Mouse (Mus musculus) kidney, embryonic 16.5 days (tissue): Measurements from ENCODE around the gene Nrarp. TPM values are rescaled to one million over a fixed set of nuclear protein-coding genes. Genes with fewer than 3 reads are reported as not detected.

Source experiments
- ATAC-seq: fragments of 200-750 bp; cut with Nextera tagmentation; 2 replicates; pipeline ENCODE4 v1.8.0; 2017; ENCODE audit warnings: moderate TSS enrichment; ENCODE audit not compliant: low FRiP score, low TSS enrichment
- H3K27ac ChIP-seq: fragments of 300-500 bp; sonication (generic); 2 replicates; pipeline ENCODE4 v1.5.1; 2014; ENCODE audit warnings: low read length
- H3K27me3 ChIP-seq: fragments of 300-500 bp; sonication (generic); 2 replicates; pipeline ENCODE4 v1.6.1; 2014; ENCODE audit warnings: low read length, control low read depth, mixed read lengths; ENCODE audit not compliant: insufficient read depth
- H3K36me3 ChIP-seq: fragments of 300-500 bp; sonication (generic); 2 replicates; pipeline ENCODE4 v1.6.1; 2014; ENCODE audit warnings: low read length, control low read depth, mixed read lengths; ENCODE audit not compliant: insufficient read depth
- H3K4me1 ChIP-seq: fragments of 300-500 bp; sonication (generic); 2 replicates; pipeline ENCODE4 v1.6.1; 2014; ENCODE audit warnings: low read length, control low read depth, mixed read lengths; ENCODE audit not compliant: insufficient read depth
- H3K4me2 ChIP-seq: fragments of 300-500 bp; sonication (generic); replicated peaks from 2 replicates; pipeline ENCODE4 v1.6.1; 2014; ENCODE audit warnings: low read depth, low read length
- H3K4me3 ChIP-seq: fragments of 300-500 bp; sonication (generic); 2 replicates; pipeline ENCODE4 v1.5.1; 2014; ENCODE audit warnings: mild to moderate bottlenecking, low read length
- H3K9ac ChIP-seq: fragments of 300-500 bp; sonication (generic); replicated peaks from 2 replicates; pipeline ENCODE4 v1.6.1; 2014; ENCODE audit warnings: low read length
- H3K9me3 ChIP-seq: fragments of 300-500 bp; sonication (generic); 2 replicates; pipeline ENCODE4 v1.6.1; 2016; ENCODE audit warnings: low read length, control low read depth
- WGBS: fragments of 180-500 bp; shearing (Covaris S2); extraction: QIAGEN DNeasy Blood & Tissue Kit; methylation state at CpG from one replicate; pipeline ENCODE4 v1.1.7; 2014; 5-methylcytosine and 5-hydroxymethylcytosine counted together
- polyA plus RNA-seq: library from polyadenylated mRNA; unstranded; fragments of >200 nt; fragmentation: Nextera tagmentation; extraction: Ambion mirVana; gene quantifications from 2 replicates; pipeline ENCODE4 v1.2.1, GENCODE M21; 2015

Gene Nrarp
- polyA plus RNA-seq, result 18.4 and 18.8 TPM in 2 replicates

DNA sequence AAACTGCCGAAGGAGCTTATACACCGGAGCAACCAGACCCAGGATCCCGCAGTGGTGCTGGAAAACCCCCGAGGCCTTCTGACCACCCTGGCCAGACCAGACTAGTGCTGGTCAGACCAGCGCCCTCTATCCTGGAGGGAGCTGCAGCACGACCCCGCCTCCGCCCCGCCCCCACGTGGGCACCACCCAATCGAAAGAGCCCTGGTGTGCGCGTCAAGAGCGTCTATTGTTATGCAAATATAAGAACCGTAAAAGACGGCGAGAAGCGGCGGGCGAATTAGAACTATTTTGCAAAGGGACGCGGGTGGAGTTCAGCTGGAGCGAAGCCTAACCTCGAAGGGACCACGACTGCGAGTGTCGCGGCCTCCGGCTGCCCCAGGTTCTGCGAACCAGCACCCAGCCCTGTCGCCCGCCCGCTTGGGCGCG lies at the start of gene Nrarp:
TSS of gene Nrarp (plus strand) at position 281 of the 426 bp plus-strand sequence.
- Histone ChIP-seq H3K4me1 (peaks cover 78% of the 10 kb centered on the region), H3K4me3 (peak within 1 kb of the TSS; percentile 67), H3K36me3 (peaks cover 2% of the 10 kb centered on the region; the same call in 1 of the 2 replicates), H3K9ac (peak within 1 kb of the TSS; percentile 76), H3K4me2 (peak within 1 kb of the TSS; percentile 87), H3K27me3 (peaks cover 38% of the 10 kb centered on the region), H3K9me3 (no peaks in the 10 kb centered on the region), H3K27ac (peak within 1 kb of the TSS; percentile 91)
- WGBS, result 0% methylated on average over 35 of the region's 35 CpGs
- peak; percentile 89 for ATAC-seq

DNA sequence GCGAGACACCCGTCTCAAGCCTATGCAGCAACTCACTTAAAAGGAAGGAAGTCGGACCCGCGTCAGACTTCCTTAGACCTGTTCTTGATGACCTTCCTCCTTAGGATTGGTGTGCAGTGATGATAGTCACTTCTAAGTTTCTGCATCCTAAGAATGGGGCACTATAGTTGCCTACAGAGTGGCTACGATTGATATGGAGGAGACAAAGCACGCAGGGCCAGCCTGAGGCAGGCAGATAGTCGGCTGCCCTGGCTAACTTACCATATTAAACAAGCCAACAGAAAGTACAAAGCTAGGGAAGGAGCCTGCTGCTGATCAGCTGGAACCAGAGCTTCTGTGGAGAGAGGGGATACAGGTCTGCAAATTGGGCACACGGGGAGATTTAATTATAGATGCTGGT lies 49.0 kb upstream of the Nrarp start:
- no peak for ATAC-seq
- WGBS, result 76% methylated on average over 9 of the region's 9 CpGs
- Histone ChIP-seq H3K4me1 (peaks cover 17% of the 10 kb centered on the region), H3K4me2 (no peak overlapping the region), H3K27me3 (no peaks in the 10 kb centered on the region), H3K9me3 (no peaks in the 10 kb centered on the region), H3K4me3 (no peak overlapping the region), H3K27ac (no peak overlapping the region), H3K36me3 (no peaks in the 10 kb centered on the region), H3K9ac (no peak overlapping the region)

DNA sequence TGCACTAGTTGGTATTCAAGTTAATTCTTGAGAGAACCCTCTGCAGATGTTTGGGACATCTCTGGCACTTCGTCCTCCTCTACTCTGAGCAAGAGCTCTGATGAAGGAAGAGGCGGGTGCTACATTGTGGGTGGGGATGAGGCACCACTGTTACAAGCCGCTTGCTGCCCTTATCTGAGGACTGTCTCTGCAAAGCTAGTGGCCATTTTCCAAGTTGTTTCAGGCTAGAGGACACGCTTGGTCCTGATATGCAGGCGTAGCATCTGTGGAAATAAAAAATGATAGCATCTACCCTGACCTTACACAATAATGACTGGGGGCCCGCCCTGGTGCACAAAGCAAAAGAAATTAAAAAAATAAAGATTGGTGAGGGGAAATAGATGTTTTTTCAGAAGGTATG lies 42.7 kb upstream of the Nrarp start:
- Histone ChIP-seq H3K9ac (no peak overlapping the region), H3K27me3 (no peaks in the 10 kb centered on the region), H3K4me2 (no peak overlapping the region), H3K4me1 (no peaks in the 10 kb centered on the region), H3K4me3 (no peak overlapping the region), H3K27ac (no peak overlapping the region), H3K36me3 (no peaks in the 10 kb centered on the region), H3K9me3 (peaks cover 3% of the 10 kb centered on the region)
- WGBS, result 83% methylated on average over 6 of the region's 6 CpGs
- ATAC-seq, result no peak

DNA sequence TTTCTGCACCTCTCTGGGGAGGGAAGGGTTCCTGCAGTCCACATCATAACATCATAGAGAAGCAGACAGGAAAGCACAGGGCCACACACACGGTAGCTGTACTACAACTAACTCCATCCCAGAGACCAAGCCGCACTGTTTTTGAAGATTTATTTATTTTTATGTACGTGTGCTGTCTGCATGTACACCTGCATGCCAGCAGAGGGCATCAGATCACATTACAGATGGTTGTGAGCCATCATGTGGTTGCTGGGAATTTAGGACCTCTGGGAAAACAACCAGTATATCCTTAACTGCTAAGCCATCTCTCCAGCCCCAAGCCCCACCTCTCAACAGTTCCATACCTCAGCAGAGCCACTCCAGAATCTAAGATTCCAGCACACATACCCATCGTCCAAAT lies 39.4 kb upstream of the Nrarp start:
- Histone ChIP-seq H3K27ac (no peak overlapping the region), H3K4me2 (no peak overlapping the region), H3K36me3 (no peaks in the 10 kb centered on the region), H3K9ac (no peak overlapping the region), H3K4me1 (no peaks in the 10 kb centered on the region), H3K9me3 (peaks cover 3% of the 10 kb centered on the region), H3K27me3 (no peaks in the 10 kb centered on the region), H3K4me3 (no peak overlapping the region)
- ATAC-seq, result no peak
- 76% methylated on average over 4 of the region's 4 CpGs for WGBS

DNA sequence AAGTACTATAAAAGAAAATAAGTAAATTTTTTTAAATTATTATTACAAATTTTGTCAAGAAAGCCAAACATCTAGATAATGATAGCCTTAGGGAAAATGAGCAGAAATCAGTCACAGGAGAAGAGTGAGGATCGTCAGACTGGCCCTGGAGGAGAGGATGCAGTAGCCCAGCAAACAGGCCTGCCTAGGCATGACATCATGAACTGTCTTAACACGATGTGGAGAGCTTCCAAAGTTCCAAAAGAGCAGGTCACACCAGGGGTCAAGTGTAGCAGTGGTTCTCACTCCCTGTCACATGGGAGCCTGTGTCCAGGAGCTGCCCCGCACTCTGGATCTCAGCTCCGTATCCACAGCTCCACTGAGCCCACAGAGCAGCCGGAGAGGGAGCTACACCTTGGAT lies 38.6 kb upstream of the Nrarp start:
- Histone ChIP-seq H3K9ac (no peak overlapping the region), H3K4me2 (no peak overlapping the region), H3K4me3 (no peak overlapping the region), H3K9me3 (peaks cover 3% of the 10 kb centered on the region), H3K4me1 (no peaks in the 10 kb centered on the region), H3K27me3 (no peaks in the 10 kb centered on the region), H3K36me3 (no peaks in the 10 kb centered on the region), H3K27ac (no peak overlapping the region)
- no peak for ATAC-seq
- WGBS, result 77% methylated on average over 5 of the region's 5 CpGs

DNA sequence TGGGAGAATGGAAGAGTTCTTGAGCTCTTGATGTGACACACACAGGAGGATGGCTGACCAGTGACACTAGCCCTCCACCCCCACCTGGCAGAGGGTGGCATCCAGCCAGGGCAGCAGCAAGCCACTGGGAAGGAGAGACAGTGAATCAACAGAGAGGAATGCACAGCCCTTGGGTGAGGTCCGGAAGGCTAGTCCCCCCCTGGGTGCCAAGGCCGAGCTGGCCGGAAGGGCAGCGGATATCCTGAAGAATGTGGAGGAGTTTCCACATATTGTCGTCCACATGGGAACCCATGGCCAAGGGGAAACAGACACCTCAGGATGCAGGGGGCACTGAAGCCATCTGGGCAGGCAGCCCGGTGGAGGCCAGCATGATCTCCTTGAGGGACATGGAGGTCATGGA lies 35.2 kb upstream of the Nrarp start:
- H3K27ac ChIP-seq, result peak overlapping the region; percentile 46; the same call in 1 of the 2 replicates
- no peaks in the 10 kb centered on the region for H3K36me3 ChIP-seq
- no peak overlapping the region for H3K9ac ChIP-seq
- ATAC-seq, result peak; percentile 50; the same call in 1 of the 2 replicates
- H3K27me3 ChIP-seq, result no peaks in the 10 kb centered on the region
- H3K9me3 ChIP-seq, result peaks cover 3% of the 10 kb centered on the region
- WGBS, result 54% methylated on average over 6 of the region's 6 CpGs
- no peaks in the 10 kb centered on the region for H3K4me1 ChIP-seq
- no peak overlapping the region for H3K4me3 ChIP-seq
- no peak overlapping the region for H3K4me2 ChIP-seq

DNA sequence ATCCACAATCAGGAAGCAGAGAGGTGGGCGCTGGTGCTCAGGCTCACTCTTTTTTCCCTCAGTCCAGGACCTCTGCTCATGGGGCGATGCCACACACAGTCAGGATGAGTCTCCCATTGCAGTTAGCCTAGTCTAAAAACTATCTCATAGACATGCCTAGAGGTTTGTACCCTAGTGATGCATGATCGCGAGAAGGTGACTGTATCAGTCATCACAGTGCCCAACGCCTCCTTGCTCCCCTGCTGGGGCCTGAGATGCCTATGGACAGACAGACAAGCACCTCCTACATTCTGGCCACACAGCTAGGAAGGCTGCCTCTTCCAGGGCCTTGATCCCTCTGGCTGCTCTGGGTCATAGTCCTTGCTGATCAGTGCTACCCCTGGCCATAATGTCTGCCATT lies 33.2 kb upstream of the Nrarp start:
- no peak overlapping the region for H3K9ac ChIP-seq
- no peaks in the 10 kb centered on the region for H3K27me3 ChIP-seq
- H3K27ac ChIP-seq, result no peak overlapping the region
- H3K9me3 ChIP-seq, result no peaks in the 10 kb centered on the region
- ATAC-seq, result no peak
- H3K36me3 ChIP-seq, result no peaks in the 10 kb centered on the region
- WGBS, result 91% methylated on average over 5 of the region's 5 CpGs
- no peak overlapping the region for H3K4me2 ChIP-seq
- H3K4me1 ChIP-seq, result no peaks in the 10 kb centered on the region
- H3K4me3 ChIP-seq, result no peak overlapping the region

DNA sequence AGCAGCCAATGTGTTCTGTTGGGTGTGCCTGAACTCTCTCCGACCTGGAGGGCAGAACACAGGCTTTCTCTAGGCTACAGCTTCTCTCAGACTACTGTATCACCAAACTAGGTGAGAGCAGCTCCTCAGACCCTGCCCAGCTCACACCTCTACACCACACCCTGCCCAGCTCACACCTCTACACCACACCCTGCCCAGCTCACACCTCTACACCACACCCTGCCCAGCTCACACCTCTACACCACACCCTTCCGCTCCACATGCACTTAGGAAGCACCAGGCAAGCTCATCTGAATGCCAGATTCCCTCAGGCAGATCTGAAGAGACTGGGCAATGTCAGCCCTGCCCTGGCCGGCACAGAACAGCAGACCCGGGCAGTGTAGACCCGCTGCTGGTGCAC lies 32.7 kb upstream of the Nrarp start:
- Histone ChIP-seq H3K36me3 (no peaks in the 10 kb centered on the region), H3K27me3 (no peaks in the 10 kb centered on the region), H3K4me3 (no peak overlapping the region), H3K4me1 (no peaks in the 10 kb centered on the region), H3K27ac (no peak overlapping the region), H3K9ac (no peak overlapping the region), H3K9me3 (no peaks in the 10 kb centered on the region), H3K4me2 (no peak overlapping the region)
- ATAC-seq, result no peak
- 64% methylated on average over 5 of the region's 5 CpGs for WGBS

DNA sequence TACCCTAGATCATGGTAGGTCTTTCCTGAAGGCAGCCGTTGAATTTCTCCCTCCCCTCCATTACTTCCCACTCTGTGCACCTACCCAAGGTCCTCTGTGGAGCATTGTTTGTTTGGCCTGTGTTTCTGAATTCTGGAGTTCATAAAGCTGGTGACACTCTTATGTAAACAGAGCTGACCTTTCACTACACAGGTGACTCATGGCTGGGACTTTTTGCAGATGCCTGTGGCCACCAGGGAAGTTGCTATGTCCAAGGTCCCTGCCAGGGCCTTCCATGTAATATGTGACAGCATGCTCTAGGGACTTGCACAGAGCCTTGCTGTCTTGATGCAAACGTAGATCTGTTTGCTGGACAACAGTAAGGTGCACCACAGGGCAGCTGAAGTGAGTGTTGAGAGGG lies 30.9 kb upstream of the Nrarp start:
- Histone ChIP-seq H3K27ac (no peak overlapping the region), H3K4me1 (no peaks in the 10 kb centered on the region), H3K9ac (no peak overlapping the region), H3K36me3 (no peaks in the 10 kb centered on the region), H3K9me3 (no peaks in the 10 kb centered on the region), H3K4me2 (no peak overlapping the region), H3K4me3 (no peak overlapping the region), H3K27me3 (no peaks in the 10 kb centered on the region)
- WGBS, result 80% methylated on average over 2 of the region's 2 CpGs
- ATAC-seq, result no peak

DNA sequence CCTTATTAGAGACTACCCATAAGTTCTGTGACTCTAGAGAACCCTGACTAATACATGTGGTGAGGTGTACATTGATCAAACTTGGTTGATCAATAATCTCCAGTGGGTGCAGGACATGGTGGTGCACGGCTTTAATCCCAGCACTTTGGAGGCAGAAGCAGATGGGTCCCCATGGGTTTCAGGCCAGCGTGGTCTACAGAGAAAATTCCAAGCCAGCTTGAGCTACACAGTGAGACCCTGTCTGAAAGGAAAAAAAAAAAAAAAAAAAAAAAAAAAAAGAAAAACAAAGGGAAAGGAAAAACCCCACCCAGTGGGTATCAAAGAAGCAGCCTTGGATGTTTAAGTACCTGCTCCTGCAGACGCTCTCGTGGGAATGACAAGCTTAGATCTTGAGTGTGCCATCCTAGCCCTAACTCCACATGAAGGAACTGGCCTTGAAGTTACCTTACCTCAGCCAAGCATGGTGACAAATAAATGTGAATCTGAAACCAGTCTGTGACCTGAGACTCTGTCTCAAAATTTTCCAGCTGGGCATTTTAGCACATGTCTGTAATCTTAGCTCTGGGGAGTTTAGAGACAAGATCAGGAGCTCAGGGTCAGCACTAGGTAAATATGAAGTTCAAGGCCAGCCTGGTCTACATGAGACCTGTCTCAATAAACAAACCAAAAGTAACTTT lies 29.1 kb upstream of the Nrarp start:
- Histone ChIP-seq H3K9me3 (no peaks in the 10 kb centered on the region), H3K4me3 (no peak overlapping the region), H3K9ac (no peak overlapping the region), H3K4me1 (no peaks in the 10 kb centered on the region), H3K27me3 (no peaks in the 10 kb centered on the region), H3K4me2 (no peak overlapping the region), H3K27ac (no peak overlapping the region), H3K36me3 (no peaks in the 10 kb centered on the region)
- 56% methylated on average over 4 of the region's 4 CpGs for WGBS
- no peak for ATAC-seq
